Mouse (Mus musculus) brain, embryonic 14.5 days (tissue): Measurements from ENCODE around the gene Slco1a6.

ENCODE experiments used
- CTCF ChIP-seq: fragments of 200-500 bp; IDR thresholded peaks from 2 replicates; pipeline ENCODE4 v1.5.1; 2012; ENCODE audit warnings: inconsistent platforms, mild to moderate bottlenecking, moderate library complexity, borderline replicate concordance; ENCODE audit not compliant: insufficient read depth, insufficient read length; ENCODE audit errors: extremely low read depth
- POLR2A ChIP-seq: fragments of 200-500 bp; IDR thresholded peaks from 2 replicates; pipeline ENCODE4 v1.6.1; 2012; ENCODE audit warnings: mild to moderate bottlenecking, inconsistent platforms, borderline replicate concordance; ENCODE audit not compliant: poor library complexity, insufficient read depth, insufficient read length, severe bottlenecking; ENCODE audit errors: extremely low read depth

DNA sequence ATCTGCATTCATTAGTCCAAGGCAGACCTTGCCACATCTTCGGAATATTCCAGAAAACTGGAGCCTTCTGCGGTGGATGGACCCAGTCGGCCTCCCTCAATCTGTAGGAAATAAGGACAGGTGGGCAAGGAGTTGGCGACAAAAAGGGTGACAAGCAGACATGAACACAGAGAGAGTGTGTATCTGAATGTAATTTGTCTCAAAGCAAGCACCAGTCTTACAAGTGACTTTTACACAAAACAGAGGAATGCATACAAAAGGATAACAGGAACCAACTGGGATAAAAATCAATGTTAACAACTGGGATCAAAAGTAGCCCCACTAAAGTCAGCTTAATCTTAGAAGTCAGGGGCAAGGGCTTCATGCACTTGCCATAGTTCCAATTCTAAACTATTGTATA lies at the start of gene Slco1a6:
- TF ChIP-seq POLR2A (no peak), CTCF (no peak)
